Mouse (Mus musculus) lung, adult 2 months (tissue): Measurements from ENCODE around the gene Cbln3. TPM values are rescaled to one million over a fixed set of nuclear protein-coding genes. Genes with fewer than 3 reads are reported as not detected.

Experiments used
- DNase-seq: peaks from one replicate; pipeline ENCODE4 v3.0.0; 2022
- H3K4me1 ChIP-seq: fragments of 200-500 bp; 2 replicates; pipeline ENCODE4 v1.6.1; 2011; ENCODE audit warnings: low read length; ENCODE audit not compliant: control insufficient read depth, insufficient read depth
- H3K4me3 ChIP-seq: fragments of 200-500 bp; replicated peaks from 2 replicates; pipeline ENCODE3; 2011; ENCODE audit warnings: low read depth, mild to moderate bottlenecking, control low read depth, low read length; ENCODE audit errors: extremely low read depth
- CTCF ChIP-seq: fragments of 200-500 bp; IDR thresholded peaks from 2 replicates; pipeline ENCODE4 v1.5.1; 2011; ENCODE audit warnings: mild to moderate bottlenecking, low read length, control low read depth; ENCODE audit not compliant: insufficient read depth
- POLR2A ChIP-seq: fragments of 200-500 bp; IDR thresholded peaks from 2 replicates; pipeline ENCODE4 v1.6.1; 2011; ENCODE audit warnings: low read depth, mild to moderate bottlenecking, control low read depth, low read length, borderline replicate concordance; ENCODE audit errors: extremely low read depth
- WGBS: fragments of 180-500 bp; shearing (Covaris S2); methylation state at CpG from one replicate; pipeline ENCODE4 v1.1.7; 2018; 5-methylcytosine and 5-hydroxymethylcytosine counted together
- polyA plus RNA-seq: library from polyadenylated mRNA; depleted of rRNA; stranded (reverse); fragments of >200 nt; gene quantifications from 2 replicates; pipeline ENCODE4 v1.2.3, GENCODE M21; 2012

Cbln3 gene
- polyA plus RNA-seq, 1 experiment = 0.15 TPM

DNA sequence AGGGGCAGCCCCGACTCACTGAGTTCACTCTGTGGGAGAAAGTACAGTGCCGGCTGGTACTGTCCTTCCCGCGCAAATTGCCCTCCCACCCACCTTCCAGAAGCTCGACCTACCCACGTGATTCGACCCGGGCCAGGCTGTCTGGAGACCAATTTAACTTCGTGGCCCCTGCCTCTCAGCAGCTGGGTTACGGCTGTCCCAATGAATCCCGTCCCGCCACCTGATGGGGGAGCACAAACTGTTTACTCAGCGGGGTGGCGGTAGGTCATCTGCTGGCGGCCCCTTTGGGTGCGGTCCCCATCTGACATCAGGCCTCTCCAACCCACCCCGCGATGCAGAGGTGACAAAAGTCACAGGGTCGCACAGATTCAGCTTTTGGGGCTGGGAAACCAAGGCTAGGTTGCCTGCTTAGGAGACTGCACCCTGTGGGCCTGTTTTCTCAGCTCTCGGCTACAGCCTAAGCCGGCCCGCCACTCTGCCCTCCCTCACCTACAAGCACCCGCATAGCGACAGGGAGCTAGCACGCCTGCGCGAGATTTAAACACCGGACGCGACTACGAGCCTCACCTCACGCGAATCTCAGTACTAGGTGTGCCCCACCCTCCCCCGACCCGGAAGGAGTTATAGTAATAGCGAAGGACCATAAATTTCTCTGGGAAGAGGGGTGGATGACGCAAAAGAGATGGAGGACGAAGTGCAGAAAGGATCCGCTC, 15.7 kb upstream of the Cbln3 start, which contains the start of gene Sdr39u1:
Gene Sdr39u1, minus strand, starts transcription at position 593 of the 713 bp plus-strand sequence.
- H3K4me3 ChIP-seq = peak within 1 kb of the TSS; percentile 73
- 2% methylated on average over 39 of the region's 39 CpGs for WGBS
- peaks cover 4% of the 10 kb centered on the region for H3K4me1 ChIP-seq
- TF ChIP-seq CTCF (no peak), POLR2A (peak; percentile 77; the same call in 1 of the 2 replicates)
- peak; percentile 78 for DNase-seq

- no peak for DNase-seq
- H3K4me1 ChIP-seq = peaks cover 4% of the 10 kb centered on the region
- no peak for TF ChIP-seq CTCF
- TF ChIP-seq POLR2A = no peak; the same call in 1 of the 2 replicates
- 89% methylated on average over 7 of the region's 7 CpGs for WGBS
- H3K4me3 ChIP-seq = no peak overlapping the region
Measured at GRCm38 (mm10) chr14:55898947-55899346, 14.8 kb upstream of the Cbln3 start.

DNA sequence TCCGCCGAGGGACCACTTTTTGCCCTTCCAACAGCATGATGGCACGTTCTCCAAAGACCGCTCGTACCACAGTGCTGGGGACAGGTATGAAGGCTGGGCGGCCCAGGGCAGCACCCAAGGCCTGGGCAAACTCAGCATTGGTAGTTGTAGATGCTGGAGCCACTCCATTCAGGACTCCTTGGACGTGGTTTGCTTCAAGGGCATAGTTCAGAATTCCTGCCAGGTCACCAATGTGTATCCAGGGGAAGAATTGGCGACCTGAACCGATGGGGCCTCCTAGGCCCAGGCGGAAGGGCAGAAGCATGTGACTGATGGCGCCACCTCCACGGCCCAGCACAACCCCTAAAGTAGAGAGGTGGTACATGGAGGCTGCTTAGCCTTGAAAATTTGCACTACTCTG, 13.5 kb upstream of the Cbln3 start:
- no peak for DNase-seq
- TF ChIP-seq CTCF (no peak), POLR2A (no peak)
- WGBS = 92% methylated on average over 12 of the region's 12 CpGs
- Histone ChIP-seq H3K4me3 (no peak overlapping the region), H3K4me1 (peaks cover 4% of the 10 kb centered on the region)

DNA sequence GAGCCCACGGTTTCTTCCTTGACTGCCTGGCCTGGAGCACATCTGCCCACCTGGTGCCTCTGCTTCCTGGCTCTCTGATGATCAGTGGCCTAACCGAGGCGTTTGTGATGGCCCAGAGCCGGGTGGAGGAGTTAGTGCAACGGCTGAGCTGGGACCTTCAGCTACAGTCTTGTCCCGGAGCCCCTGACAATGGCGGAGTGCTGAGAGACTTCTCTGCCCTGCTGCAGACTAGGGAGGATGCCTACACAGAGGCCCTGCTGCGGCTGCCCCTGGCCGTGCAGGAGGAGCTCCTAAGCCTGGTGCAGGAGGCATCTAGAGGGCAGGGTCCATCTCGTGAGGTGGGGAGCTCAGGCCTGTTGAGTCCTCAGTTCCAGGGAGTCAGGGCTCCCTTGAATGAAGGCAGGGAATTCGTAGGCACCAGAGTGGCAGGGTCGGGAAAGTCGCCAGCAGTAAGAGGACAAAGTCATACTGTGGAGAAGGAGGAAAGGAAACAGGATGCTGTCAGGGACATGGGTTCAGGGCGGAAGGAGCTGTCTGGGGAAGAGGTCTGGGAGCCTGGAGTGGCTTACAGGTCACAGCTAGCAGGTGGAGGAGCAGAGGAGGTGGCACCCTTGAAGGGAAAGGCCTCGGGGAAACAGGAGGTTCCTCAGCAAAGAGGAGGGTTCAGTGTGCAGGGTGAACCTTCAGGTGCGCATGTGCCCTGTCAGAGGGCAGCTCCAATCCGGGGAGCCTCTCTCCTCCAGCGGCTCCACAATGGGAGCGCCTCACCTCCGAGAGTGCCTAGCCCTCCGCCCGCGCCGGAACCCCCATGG, 2.6 kb upstream of the Cbln3 start:
- TF ChIP-seq POLR2A (no peak), CTCF (no peak)
- Histone ChIP-seq H3K4me1 (peaks cover 14% of the 10 kb centered on the region), H3K4me3 (no peak overlapping the region)
- WGBS = 65% methylated on average over 24 of the region's 24 CpGs
- no peak for DNase-seq

DNA sequence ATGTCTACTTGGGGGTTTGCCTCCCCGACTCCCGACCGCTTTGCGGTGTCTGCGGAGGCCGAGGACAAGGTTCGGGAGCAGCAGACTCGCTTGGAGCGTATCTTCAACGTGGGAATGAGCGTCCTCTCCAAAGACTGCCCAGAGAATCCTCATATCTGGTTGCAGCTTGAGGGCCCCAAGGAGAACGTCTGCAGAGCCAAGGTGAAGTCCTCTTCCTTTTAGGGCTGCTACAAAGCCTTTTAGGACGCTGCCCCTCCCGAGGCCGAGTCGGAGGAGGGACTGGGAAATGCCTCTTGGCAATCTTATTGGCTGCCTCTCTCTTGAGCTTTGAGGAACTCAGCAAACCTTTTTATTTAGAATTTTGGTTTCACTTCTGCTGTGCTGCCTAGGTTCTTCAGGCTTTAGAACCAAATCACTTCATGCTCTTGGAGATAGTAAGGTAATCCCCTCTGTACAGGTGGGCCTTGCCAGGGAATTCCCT, 1.6 kb upstream of the Cbln3 start:
- 2% methylated on average over 16 of the region's 16 CpGs for WGBS
- TF ChIP-seq CTCF = no peak
- peak; percentile 63; the same call in 1 of the 2 replicates for TF ChIP-seq POLR2A
- peaks cover 14% of the 10 kb centered on the region for H3K4me1 ChIP-seq
- peak overlapping the region; percentile 70 for H3K4me3 ChIP-seq
- DNase-seq = peak; percentile 51

GRCm38 (mm10) chr14:55885114-55885790, 1.1 kb upstream of the Cbln3 start:
- Histone ChIP-seq H3K4me3 (peak overlapping the region; percentile 70), H3K4me1 (peaks cover 14% of the 10 kb centered on the region)
- no peak for TF ChIP-seq CTCF
- no peak for TF ChIP-seq POLR2A
- peak; percentile 37 for DNase-seq
- WGBS = under 1% methylated on average over 22 of the region's 30 CpGs

- TF ChIP-seq CTCF (no peak), POLR2A (peak; percentile 90; the same call in 1 of the 2 replicates)
- WGBS = under 1% methylated on average over 28 of the region's 30 CpGs
- peak; percentile 88 for DNase-seq
Measured at GRCm38 (mm10) chr14:55884713-55885113, 521 bp upstream of the Cbln3 start, which contains the start of gene Khnyn. TSS of gene Khnyn (plus strand) at chr14:55884947.

DNA sequence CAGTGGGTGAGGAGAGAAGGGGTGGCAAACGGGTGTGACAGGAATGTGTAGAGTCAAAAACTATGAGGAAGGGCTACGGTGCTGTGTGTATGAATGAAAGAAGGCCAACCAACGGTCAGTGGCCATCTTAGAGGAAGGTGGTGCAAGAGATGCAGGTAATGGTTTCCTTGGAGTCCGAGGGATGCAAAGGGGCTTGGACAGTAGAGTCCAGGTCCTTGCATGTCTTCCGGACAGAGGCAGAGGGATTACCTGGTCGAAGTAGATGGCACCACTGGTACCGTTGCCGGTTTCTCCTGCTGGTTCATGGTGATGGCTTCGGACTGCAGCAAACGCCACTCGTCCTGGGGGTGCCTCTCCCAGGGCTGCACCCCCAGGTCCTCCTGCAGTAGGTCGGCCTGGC, 529 bp downstream of the Cbln3 start:
- peaks cover 14% of the 10 kb centered on the region for H3K4me1 ChIP-seq
- no peak for DNase-seq
- no peak overlapping the region for H3K4me3 ChIP-seq
- WGBS = 86% methylated on average over 12 of the region's 12 CpGs
- TF ChIP-seq CTCF = no peak
- no peak for TF ChIP-seq POLR2A

More at GRCm38 (mm10) chr14:55884713-55885113, 521 bp upstream of the Cbln3 start, which contains the start of gene Khnyn:
- Histone ChIP-seq H3K4me1 (peaks cover 14% of the 10 kb centered on the region), H3K4me3 (peak within 1 kb of the TSS; percentile 70)
